Mouse (Mus musculus): Measurements from ENCODE around the gene Tmem116. TPM values are rescaled to one million over a fixed set of nuclear protein-coding genes. Genes with fewer than 3 reads are reported as not detected.
A peak's percentile ranks its signal among the peaks of the same experiment; 100 is the strongest.

Tmem116 gene
- 1.9 and 2.2 TPM in 2 replicates for polyA plus RNA-seq (2015; fragmentation: Nextera tagmentation; extraction: Ambion mirVana)

DNA sequence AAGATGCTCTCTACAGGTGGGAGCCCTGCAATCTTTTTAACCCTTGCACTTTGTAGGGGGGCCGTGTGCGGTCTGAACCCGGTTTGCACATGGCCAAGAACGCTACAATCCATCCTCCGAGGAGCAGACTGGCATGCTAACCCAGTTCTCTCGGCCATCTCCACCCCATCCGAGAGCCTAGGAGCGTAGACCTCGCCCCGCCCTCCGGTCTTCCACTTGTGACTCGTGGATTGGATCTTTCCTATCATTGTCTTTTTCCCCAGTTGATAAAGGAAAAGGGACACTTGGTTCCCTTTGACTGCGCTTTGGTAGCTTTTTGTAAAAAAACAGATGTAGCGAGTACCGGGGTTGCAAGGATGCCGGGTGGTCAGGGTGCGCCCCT, at the start of gene Tmem116:
Tmem116 (plus strand) TSS at position 250 of the 382 bp plus-strand sequence.
- WGBS: under 1% methylated on average over 17 of the region's 17 CpGs

GRCm38 (mm10) chr5:121407856-121408255, 43.8 kb upstream of the Tmem116 start:
- Histone ChIP-seq H3K4me1 (no peaks in the 10 kb centered on the region), H3K27me3 (replicated peaks) (no peaks in the 10 kb centered on the region), H3K4me3 (no peak overlapping the region), H3K27ac (no peak overlapping the region), H3K4me2 (no peak overlapping the region), H3K9ac (no peak overlapping the region), H3K36me3 (replicated peaks) (peaks cover 5% of the 10 kb centered on the region; the same call in 1 of the 2 replicates), H3K9me3 (no peaks in the 10 kb centered on the region)
- ATAC-seq (replicated peaks): no peak
- WGBS: 89% methylated on average over 8 of the region's 8 CpGs

More for the DNA sequence above, at the start of gene Tmem116:
- Histone ChIP-seq H3K36me3 (replicated peaks) (peaks cover 22% of the 10 kb centered on the region), H3K9me3 (no peaks in the 10 kb centered on the region), H3K4me2 (peak within 1 kb of the TSS; percentile 64), H3K4me3 (peak within 1 kb of the TSS; percentile 96), H3K27ac (peak within 1 kb of the TSS; percentile 98), H3K9ac (peak within 1 kb of the TSS; percentile 97), H3K27me3 (replicated peaks) (no peaks in the 10 kb centered on the region), H3K4me1 (peaks cover 31% of the 10 kb centered on the region)
- ATAC-seq (replicated peaks): 0 out of 2 replicates have a peak, but pooled peaks have one; percentile 21

DNA sequence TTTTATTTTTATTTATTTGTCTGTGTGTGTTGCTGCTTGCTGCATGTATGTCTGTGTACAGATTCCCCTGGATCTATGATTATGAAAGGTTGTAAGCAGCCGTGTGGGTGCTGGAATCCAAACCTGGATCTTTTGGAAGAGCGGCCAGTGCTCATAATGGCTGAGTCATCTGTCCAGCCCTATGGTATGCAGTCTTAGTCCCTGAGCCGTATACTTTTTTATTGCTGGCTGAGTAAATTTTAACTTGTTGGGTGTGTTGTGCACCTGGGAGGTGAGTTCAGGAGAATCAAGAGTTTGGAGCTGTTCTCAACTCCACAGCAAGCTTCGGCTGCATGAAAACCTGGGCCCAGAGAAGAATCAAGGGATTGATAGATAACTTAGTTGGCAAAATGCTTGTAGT, 40.7 kb upstream of the Tmem116 start:
- no peak for ATAC-seq (replicated peaks)
- no peak overlapping the region for H3K9ac ChIP-seq
- no peak overlapping the region for H3K4me2 ChIP-seq
- H3K27ac ChIP-seq: no peak overlapping the region
- H3K9me3 ChIP-seq: no peaks in the 10 kb centered on the region
- no peak overlapping the region for H3K4me3 ChIP-seq
- no peaks in the 10 kb centered on the region for H3K4me1 ChIP-seq
- WGBS: 94% methylated on average over 4 of the region's 4 CpGs
- H3K36me3 ChIP-seq (replicated peaks): peaks cover 29% of the 10 kb centered on the region; the same call in 1 of the 2 replicates
- H3K27me3 ChIP-seq (replicated peaks): no peaks in the 10 kb centered on the region

DNA sequence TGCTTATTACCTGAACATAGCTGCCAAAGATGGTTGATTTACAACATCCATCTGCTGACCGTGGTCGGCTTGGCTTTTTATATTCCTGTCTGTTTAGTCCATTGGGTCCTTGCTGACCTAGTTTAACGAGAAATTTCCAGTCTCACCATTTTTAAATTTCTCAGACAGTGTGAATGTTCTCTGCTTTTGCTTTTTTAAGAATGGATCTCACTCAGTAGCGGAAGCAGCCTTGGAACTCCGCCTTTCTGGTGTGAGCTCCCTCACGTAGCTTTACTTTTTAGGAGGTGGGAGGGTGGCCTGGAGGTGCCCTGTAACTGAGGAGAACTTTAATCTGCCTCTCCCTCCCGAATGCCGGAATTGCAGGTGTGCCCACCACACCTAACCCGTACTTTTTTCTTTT, 31.0 kb upstream of the Tmem116 start:
- H3K36me3 ChIP-seq (replicated peaks): peaks cover 77% of the 10 kb centered on the region
- ATAC-seq (replicated peaks): no peak
- H3K27me3 ChIP-seq (replicated peaks): no peaks in the 10 kb centered on the region
- H3K4me1 ChIP-seq: no peaks in the 10 kb centered on the region
- H3K4me3 ChIP-seq: no peak overlapping the region
- H3K27ac ChIP-seq: no peak overlapping the region
- H3K4me2 ChIP-seq: no peak overlapping the region
- WGBS: 92% methylated on average over 9 of the region's 9 CpGs
- H3K9me3 ChIP-seq: no peaks in the 10 kb centered on the region
- H3K9ac ChIP-seq: no peak overlapping the region

DNA sequence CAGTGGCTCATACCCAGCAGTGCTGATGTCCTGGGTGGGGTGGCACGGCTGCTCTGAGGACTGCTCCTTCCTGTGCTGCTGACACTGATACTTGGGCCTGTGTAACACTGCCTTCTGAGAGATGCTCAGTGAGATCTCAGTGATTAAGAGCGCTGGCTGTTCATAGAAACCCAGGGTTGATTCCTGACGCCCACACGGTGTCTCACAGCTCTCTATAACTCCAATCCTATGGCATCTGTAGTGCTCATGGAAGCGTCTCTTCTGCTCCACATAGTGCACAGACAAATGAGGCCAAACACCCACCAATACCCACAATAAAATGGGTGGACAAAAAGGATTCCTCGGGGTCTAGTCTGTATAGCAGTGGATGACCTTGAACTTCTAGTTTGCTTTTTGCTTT, 28.9 kb upstream of the Tmem116 start:
- ATAC-seq (replicated peaks): no peak
- Histone ChIP-seq H3K4me3 (no peak overlapping the region), H3K4me2 (no peak overlapping the region), H3K4me1 (no peaks in the 10 kb centered on the region), H3K27me3 (replicated peaks) (no peaks in the 10 kb centered on the region), H3K9me3 (no peaks in the 10 kb centered on the region), H3K9ac (no peak overlapping the region), H3K36me3 (replicated peaks) (peaks cover 77% of the 10 kb centered on the region), H3K27ac (no peak overlapping the region)
- whole genome bisulfite sequencing: 91% methylated on average over 6 of the region's 6 CpGs

- no peak for ATAC-seq (replicated peaks)
- Histone ChIP-seq H3K27me3 (replicated peaks) (no peaks in the 10 kb centered on the region), H3K4me3 (no peak overlapping the region), H3K9me3 (no peaks in the 10 kb centered on the region), H3K4me1 (no peaks in the 10 kb centered on the region), H3K9ac (no peak overlapping the region), H3K4me2 (no peak overlapping the region), H3K36me3 (replicated peaks) (peaks cover 78% of the 10 kb centered on the region), H3K27ac (no peak overlapping the region)
- WGBS: 91% methylated on average over 10 of the region's 10 CpGs
Measured at GRCm38 (mm10) chr5:121423297-121423696, 28.4 kb upstream of the Tmem116 start.

GRCm38 (mm10) chr5:121428954-121429353, 22.7 kb upstream of the Tmem116 start:
- Histone ChIP-seq H3K9ac (no peak overlapping the region), H3K4me1 (no peaks in the 10 kb centered on the region), H3K9me3 (no peaks in the 10 kb centered on the region), H3K27me3 (replicated peaks) (no peaks in the 10 kb centered on the region), H3K4me3 (no peak overlapping the region), H3K27ac (no peak overlapping the region), H3K4me2 (no peak overlapping the region), H3K36me3 (replicated peaks) (peaks cover 86% of the 10 kb centered on the region)
- WGBS: 64% methylated on average over 3 of the region's 3 CpGs
- no peak for ATAC-seq (replicated peaks)

DNA sequence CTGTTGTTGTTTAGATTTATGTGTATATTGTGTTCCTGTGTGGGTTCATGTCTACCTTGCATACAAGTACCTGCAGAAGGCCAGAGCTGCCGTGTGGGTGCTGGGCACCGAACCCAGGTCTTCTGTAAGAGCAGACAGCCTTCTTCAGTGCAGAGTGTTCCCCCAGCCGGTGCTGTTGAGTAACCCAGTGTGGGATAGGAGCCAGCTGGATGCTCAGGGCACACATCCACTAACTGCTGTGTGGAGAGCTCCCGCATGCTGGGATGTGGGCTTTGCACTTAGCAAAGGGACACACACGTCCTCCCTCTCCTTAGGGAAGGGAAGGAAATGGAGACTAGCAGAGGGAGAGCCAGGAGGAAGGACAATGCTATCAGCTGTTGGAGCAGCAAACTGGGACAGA, 13.6 kb upstream of the Tmem116 start:
- H3K4me3 ChIP-seq: no peak overlapping the region
- no peak for ATAC-seq (replicated peaks)
- no peak overlapping the region for H3K4me2 ChIP-seq
- no peaks in the 10 kb centered on the region for H3K9me3 ChIP-seq
- no peaks in the 10 kb centered on the region for H3K4me1 ChIP-seq
- H3K36me3 ChIP-seq (replicated peaks): peaks cover 73% of the 10 kb centered on the region
- H3K27ac ChIP-seq: no peak overlapping the region
- H3K27me3 ChIP-seq (replicated peaks): no peaks in the 10 kb centered on the region
- WGBS: 92% methylated on average over 5 of the region's 5 CpGs
- H3K9ac ChIP-seq: no peak overlapping the region

GRCm38 (mm10) chr5:121438756-121439155, 12.9 kb upstream of the Tmem116 start:
- Histone ChIP-seq H3K27ac (no peak overlapping the region), H3K4me1 (no peaks in the 10 kb centered on the region), H3K9me3 (no peaks in the 10 kb centered on the region), H3K36me3 (replicated peaks) (peaks cover 76% of the 10 kb centered on the region), H3K9ac (no peak overlapping the region), H3K4me2 (no peak overlapping the region), H3K27me3 (replicated peaks) (no peaks in the 10 kb centered on the region), H3K4me3 (no peak overlapping the region)
- WGBS: 95% methylated on average over 11 of the region's 11 CpGs
- no peak for ATAC-seq (replicated peaks)

DNA sequence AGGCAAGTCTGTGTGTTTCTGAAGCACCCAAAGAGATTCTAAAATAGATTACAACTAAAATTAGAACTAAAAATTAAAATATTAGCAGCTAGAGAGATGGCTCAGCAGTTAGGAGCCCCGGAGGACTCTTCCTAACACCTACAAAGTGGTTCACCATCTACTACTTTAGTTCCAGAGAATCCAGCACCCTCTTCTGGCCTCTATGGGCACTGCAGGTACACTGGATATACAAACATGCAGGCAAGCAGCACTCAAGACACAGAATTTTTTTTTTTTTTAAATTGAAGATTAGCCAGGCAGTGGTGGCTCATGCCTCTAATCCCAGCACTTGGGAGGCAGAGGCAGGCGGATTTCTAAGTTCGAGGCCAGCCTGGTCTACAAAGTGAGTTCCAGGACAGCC, 8.1 kb upstream of the Tmem116 start:
- WGBS: 94% methylated on average over 3 of the region's 3 CpGs
- no peak overlapping the region for H3K9ac ChIP-seq
- peaks cover 74% of the 10 kb centered on the region for H3K36me3 ChIP-seq (replicated peaks)
- no peak for ATAC-seq (replicated peaks)
- H3K4me1 ChIP-seq: no peaks in the 10 kb centered on the region
- H3K27me3 ChIP-seq (replicated peaks): no peaks in the 10 kb centered on the region
- no peak overlapping the region for H3K27ac ChIP-seq
- no peaks in the 10 kb centered on the region for H3K9me3 ChIP-seq
- H3K4me3 ChIP-seq: no peak overlapping the region
- H3K4me2 ChIP-seq: no peak overlapping the region

- Histone ChIP-seq H3K4me2 (no peak overlapping the region), H3K36me3 (replicated peaks) (peaks cover 66% of the 10 kb centered on the region), H3K27ac (no peak overlapping the region), H3K4me3 (no peak overlapping the region), H3K4me1 (peaks cover 4% of the 10 kb centered on the region; the same call in 1 of the 2 replicates), H3K9ac (no peak overlapping the region), H3K27me3 (replicated peaks) (no peaks in the 10 kb centered on the region), H3K9me3 (no peaks in the 10 kb centered on the region)
- ATAC-seq (replicated peaks): no peak
- 93% methylated on average over 5 of the region's 5 CpGs for WGBS
Measured at GRCm38 (mm10) chr5:121444870-121445269, 6.8 kb upstream of the Tmem116 start.

DNA sequence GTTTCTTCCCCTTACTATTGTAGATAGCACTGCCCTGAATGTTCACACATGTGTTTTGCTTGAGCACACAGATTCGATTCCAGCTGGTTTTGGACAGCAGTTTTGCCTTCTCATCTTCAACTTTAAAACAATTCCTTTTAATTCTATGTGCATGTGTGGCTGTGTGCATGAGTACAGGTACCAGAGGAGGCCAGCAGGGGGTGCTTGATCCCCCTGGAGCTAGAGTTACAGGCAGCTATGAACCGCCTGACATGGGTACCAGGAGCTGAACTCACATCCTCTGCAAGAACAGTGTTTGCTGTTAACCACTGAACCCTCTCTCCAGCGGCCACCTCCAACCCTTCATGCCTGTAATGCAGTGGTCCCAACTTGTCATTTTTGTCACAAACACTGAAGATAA, 3.2 kb upstream of the Tmem116 start:
- Histone ChIP-seq H3K36me3 (replicated peaks) (peaks cover 47% of the 10 kb centered on the region), H3K9me3 (no peaks in the 10 kb centered on the region), H3K4me3 (no peak overlapping the region), H3K27ac (no peak overlapping the region), H3K9ac (no peak overlapping the region), H3K4me1 (peaks cover 27% of the 10 kb centered on the region), H3K27me3 (replicated peaks) (no peaks in the 10 kb centered on the region), H3K4me2 (no peak overlapping the region)
- 95% methylated on average over 3 of the region's 3 CpGs for whole genome bisulfite sequencing
- ATAC-seq (replicated peaks): no peak

GRCm38 (mm10) chr5:121449976-121450375, 1.7 kb upstream of the Tmem116 start:
- H3K27ac ChIP-seq: no peak overlapping the region
- H3K4me2 ChIP-seq: no peak overlapping the region
- H3K9me3 ChIP-seq: no peaks in the 10 kb centered on the region
- peaks cover 31% of the 10 kb centered on the region for H3K4me1 ChIP-seq
- ATAC-seq (replicated peaks): no peak
- H3K27me3 ChIP-seq (replicated peaks): no peaks in the 10 kb centered on the region
- H3K4me3 ChIP-seq: no peak overlapping the region
- 64% methylated on average over 6 of the region's 6 CpGs for WGBS
- peaks cover 32% of the 10 kb centered on the region for H3K36me3 ChIP-seq (replicated peaks)
- no peak overlapping the region for H3K9ac ChIP-seq

All from midbrain, embryonic 15.5 days (tissue).